Mouse (Mus musculus): ENCODE measurements around the gene Rbfox3.

Gene Rbfox3

GRCm38 (mm10) chr11:118503418-118504179 lies 407.8 kb downstream of the Rbfox3 start:
- DNase-seq (ENCODE audit: low spot score) = no peak

- no peak for DNase-seq (ENCODE audit: low spot score)
Measured at GRCm38 (mm10) chr11:118502990-118503389, 408.4 kb downstream of the Rbfox3 start.

GRCm38 (mm10) chr11:118496066-118496689 lies 415.2 kb downstream of the Rbfox3 start:
- DNase-seq (ENCODE audit: low spot score) = no peak

DNA sequence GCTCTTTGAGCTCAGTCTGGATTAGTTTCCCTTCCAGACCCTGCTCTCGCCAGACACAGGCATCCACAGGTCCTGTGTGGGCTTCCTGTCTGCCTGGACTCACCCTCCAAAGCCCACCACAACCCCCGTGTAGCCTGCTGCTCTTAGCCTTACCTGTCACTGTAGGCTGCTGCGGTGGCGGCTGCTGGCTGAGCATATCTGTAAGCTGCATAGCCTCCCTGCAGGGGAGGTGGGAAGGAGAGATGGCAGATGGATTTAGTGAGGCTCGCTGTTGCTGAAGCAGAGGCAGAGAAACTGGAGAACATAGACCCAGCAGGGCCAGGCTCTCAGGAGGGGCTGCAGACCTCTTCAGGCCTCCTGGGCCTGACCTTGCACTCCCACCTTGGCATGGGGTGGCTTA lies 416.3 kb downstream of the Rbfox3 start:
- no peak for DNase-seq (ENCODE audit: low spot score)

DNA sequence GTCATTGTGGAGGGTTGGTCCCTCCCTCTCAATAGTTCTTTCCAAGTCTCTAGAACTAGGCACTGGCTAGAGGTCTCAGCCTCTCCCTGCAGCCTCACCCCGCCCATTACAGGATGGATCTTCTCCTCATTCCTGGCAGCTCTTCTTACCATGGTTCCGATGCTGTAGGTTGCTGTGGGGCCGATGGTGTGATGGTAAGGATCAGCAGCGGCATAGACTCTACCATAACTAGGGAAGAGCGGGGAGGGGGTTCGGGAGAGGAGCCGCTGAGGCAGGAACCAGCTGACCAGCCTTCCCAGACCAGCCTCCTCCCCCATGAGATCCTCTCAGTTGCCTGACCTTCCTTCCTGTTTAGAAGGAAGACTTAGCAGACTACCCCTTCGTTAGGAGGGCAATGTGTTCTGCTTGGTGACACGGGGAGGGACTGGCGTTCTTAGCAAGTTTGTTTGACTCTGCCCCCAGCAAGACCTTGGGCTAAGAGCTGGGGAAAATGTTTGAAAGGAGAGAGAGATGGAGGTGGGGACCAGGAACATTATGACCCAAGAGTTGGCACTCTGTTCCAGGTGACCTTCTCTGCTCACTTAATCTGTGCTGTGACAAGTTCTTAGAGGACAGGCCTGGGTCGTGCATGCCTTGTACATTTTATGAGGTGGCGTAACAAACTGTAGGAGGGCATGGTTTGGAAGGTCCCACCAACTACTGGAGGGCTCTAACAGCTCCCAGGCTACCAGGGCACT lies 417.2 kb downstream of the Rbfox3 start:
- no peak for DNase-seq (ENCODE audit: low spot score)

GRCm38 (mm10) chr11:118493458-118493857 lies 417.9 kb downstream of the Rbfox3 start:
- no peak for DNase-seq (ENCODE audit: low spot score)

DNA sequence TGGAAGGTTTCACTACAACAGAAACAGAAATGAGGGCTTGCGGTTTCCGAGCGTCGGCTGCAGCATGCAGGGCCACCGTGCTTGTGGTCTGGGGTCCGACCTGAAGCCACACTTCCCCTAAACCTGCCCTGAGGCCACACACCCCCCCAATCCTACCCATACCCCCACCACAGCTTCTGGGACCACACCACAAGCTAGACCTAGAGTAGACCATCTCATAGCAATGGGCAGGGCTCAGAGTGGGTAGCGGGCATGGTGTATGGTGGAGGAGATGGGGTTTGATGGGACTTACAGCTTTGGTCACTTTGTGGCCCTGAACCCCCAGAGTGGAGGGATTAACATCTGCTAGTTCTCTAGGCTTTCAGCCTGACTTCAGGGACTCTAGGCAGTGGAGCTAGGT lies 420.2 kb downstream of the Rbfox3 start:
- DNase-seq (ENCODE audit: low spot score) = no peak

DNA sequence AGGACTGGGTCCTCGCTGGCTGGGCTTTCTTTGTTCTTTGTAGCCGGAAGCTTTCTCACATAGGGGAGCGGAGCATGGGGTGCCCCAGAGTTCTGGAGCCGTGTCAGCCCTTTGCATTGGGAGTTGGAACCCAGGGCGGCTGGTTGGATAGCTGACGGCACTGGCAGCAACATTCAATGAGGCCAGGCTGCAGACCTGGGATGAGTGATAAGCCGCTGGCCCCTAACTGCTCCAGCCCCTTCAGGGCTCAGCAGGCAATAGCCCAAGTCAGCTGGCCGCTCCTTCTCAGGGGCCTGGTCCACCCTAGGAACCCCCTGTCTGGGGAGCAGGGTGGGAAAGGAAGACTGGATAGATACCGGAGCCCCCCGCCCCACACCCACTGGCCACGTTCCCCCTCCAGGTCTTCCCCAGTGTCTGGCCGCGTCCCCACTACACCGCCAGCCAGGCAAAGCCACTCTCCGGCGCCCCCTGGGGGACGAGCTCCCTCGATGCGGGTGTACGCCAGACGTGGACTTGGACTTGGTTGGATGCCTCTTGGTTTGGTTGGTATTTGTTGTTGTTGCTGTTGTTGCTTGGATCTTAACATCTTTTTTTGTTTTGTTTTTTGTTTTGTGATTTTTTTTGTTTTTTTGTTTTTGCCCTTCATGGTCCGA lies 420.7 kb downstream of the Rbfox3 start:
- peak; percentile 43 for DNase-seq (ENCODE audit: low spot score)

DNA sequence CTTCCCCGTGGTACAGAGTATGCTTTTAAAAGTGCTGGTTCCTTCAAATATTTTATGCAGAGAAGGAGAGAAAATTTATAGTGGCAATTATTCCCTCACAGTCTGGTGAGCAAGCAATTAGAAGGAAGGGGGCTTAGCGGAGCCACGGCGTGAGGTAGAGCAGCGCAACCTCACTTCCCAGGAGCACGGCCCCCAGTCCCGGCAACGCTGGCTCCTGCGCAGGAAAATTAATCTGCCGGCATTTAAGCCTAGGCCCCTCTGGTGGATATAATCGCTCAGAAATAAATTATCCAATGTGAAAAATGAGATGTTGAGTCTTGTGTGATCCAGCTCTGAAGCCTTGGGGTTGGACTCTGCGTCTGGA lies 422.5 kb downstream of the Rbfox3 start:
- no peak for DNase-seq (ENCODE audit: low spot score)

- no peak for DNase-seq (ENCODE audit: low spot score)
Measured at GRCm38 (mm10) chr11:118488191-118488906, 423.0 kb downstream of the Rbfox3 start.

- no peak for DNase-seq (ENCODE audit: low spot score)
Measured at GRCm38 (mm10) chr11:118486881-118487772, 424.3 kb downstream of the Rbfox3 start.

GRCm38 (mm10) chr11:118486281-118486680 lies 425.1 kb downstream of the Rbfox3 start:
- no peak for DNase-seq (ENCODE audit: low spot score)

DNA sequence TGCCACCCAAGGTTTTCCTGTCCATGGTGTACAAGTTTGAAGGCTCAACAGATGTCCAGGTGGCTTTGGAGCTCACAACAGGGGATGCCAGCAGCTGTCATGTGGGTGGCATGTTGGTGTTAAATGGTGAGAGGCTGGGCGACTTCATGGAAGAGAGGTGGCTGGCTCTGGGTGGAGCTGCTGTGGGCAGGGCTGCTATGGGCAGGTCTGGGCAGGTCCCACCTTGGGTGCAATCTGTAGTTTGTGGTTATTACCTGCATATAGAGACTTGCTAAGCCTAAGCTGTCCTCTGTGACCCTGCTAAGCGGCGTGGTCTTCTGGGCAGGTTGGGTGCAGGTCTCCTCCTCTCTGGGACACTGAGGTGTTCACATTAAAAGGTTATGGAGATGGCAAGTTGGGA lies 425.6 kb downstream of the Rbfox3 start:
- DNase-seq (ENCODE audit: low spot score) = no peak

- no peak for DNase-seq (ENCODE audit: low spot score)
Measured at GRCm38 (mm10) chr11:118485338-118485737, 426.1 kb downstream of the Rbfox3 start.

DNA sequence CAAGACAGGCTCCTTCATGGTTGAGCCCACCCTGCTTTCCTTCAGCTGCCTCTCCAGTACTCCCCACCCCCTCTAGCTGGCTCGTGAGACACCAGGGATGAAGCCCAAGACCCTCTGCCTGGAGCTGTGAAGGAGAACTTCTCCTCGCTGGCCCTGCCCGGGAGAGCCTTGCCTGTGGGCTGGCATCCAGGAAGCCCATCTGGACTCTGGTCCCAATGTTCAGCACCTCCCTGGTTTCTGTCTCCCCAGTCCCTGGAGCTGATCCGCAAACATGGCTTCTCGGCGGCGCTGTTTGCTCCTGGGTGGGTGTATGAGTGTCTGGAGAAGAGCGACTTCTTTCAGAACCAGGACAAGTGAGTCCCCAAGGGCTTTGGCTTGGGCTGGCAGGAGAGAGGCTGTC lies 427.2 kb downstream of the Rbfox3 start:
- DNase-seq (ENCODE audit: low spot score) = no peak

GRCm38 (mm10) chr11:118481751-118482150 lies 429.6 kb downstream of the Rbfox3 start:
- no peak for DNase-seq (ENCODE audit: low spot score)

- no peak for DNase-seq (ENCODE audit: low spot score)
Measured at GRCm38 (mm10) chr11:118481231-118481630, 430.2 kb downstream of the Rbfox3 start.

GRCm38 (mm10) chr11:118479776-118480175 lies 431.6 kb downstream of the Rbfox3 start:
- no peak for DNase-seq (ENCODE audit: low spot score)

- peak; percentile 90 for DNase-seq (ENCODE audit: low spot score)
Measured at GRCm38 (mm10) chr11:118476396-118477373, 434.7 kb downstream of the Rbfox3 start, which contains the start of gene Engase. Engase (plus strand) TSS chr11:118476829.

All from layer of hippocampus, adult 9-10 months (tissue).